Mouse (Mus musculus): ENCODE results near the gene Dnajb13. TPM values are rescaled to one million over a fixed set of nuclear protein-coding genes. Genes with fewer than 3 reads are reported as not detected.
A peak's percentile ranks its signal among the peaks of the same experiment; 100 is the strongest.

The Dnajb13 gene
- polyA plus RNA-seq, 1 experiment from 2014 or later: 0.37 TPM

- 1% methylated on average over 33 of the region's 33 CpGs for WGBS
- H3K27me3 ChIP-seq: no peaks in the 10 kb centered on the region
- peak; percentile 100 for ATAC-seq (ENCODE audit: low FRiP score, low read depth)
- peaks cover 22% of the 10 kb centered on the region for H3K36me3 ChIP-seq
- H3K27ac ChIP-seq (replicated peaks): peak within 1 kb of the TSS; percentile 76
- no peaks in the 10 kb centered on the region for H3K9me3 ChIP-seq
- peak within 1 kb of the TSS; percentile 74 for H3K9ac ChIP-seq (replicated peaks)
- peaks cover 12% of the 10 kb centered on the region for H3K4me1 ChIP-seq
- peak within 1 kb of the TSS; percentile 62 for H3K4me2 ChIP-seq (replicated peaks)
- peak within 1 kb of the TSS; percentile 68 for H3K4me3 ChIP-seq
These were observed 22.2 kb upstream of the Dnajb13 start, which contains the start of gene Coa4 for GRCm38 (mm10) chr7:100536804-100537518. Coa4 (plus strand) TSS chr7:100537071.

- 88% methylated on average over 2 of the region's 2 CpGs for WGBS
- H3K4me2 ChIP-seq (replicated peaks): peak overlapping the region; percentile 62
These were observed 21.1 kb upstream of the Dnajb13 start for GRCm38 (mm10) chr7:100535831-100536230.

GRCm38 (mm10) chr7:100534216-100534615, 19.5 kb upstream of the Dnajb13 start:
- no peak overlapping the region for H3K4me2 ChIP-seq (replicated peaks)
- ATAC-seq (ENCODE audit: low FRiP score, low read depth): no peak
- no peaks in the 10 kb centered on the region for H3K9me3 ChIP-seq
- no peaks in the 10 kb centered on the region for H3K27me3 ChIP-seq
- H3K36me3 ChIP-seq: peaks cover 6% of the 10 kb centered on the region
- no peak overlapping the region for H3K27ac ChIP-seq (replicated peaks)
- WGBS: 88% methylated on average over 3 of the region's 3 CpGs
- H3K4me1 ChIP-seq: peaks cover 12% of the 10 kb centered on the region
- H3K9ac ChIP-seq (replicated peaks): no peak overlapping the region
- H3K4me3 ChIP-seq: no peak overlapping the region

More at GRCm38 (mm10) chr7:100535831-100536230, 21.1 kb upstream of the Dnajb13 start:
- Histone ChIP-seq H3K4me1 (peaks cover 12% of the 10 kb centered on the region), H3K9ac (replicated peaks) (no peak overlapping the region), H3K9me3 (no peaks in the 10 kb centered on the region), H3K27ac (replicated peaks) (no peak overlapping the region), H3K36me3 (peaks cover 22% of the 10 kb centered on the region), H3K4me3 (0 out of 2 replicates have a peak overlapping the region, but pooled peaks have one; percentile 68), H3K27me3 (no peaks in the 10 kb centered on the region)
- no peak for ATAC-seq (ENCODE audit: low FRiP score, low read depth)

DNA sequence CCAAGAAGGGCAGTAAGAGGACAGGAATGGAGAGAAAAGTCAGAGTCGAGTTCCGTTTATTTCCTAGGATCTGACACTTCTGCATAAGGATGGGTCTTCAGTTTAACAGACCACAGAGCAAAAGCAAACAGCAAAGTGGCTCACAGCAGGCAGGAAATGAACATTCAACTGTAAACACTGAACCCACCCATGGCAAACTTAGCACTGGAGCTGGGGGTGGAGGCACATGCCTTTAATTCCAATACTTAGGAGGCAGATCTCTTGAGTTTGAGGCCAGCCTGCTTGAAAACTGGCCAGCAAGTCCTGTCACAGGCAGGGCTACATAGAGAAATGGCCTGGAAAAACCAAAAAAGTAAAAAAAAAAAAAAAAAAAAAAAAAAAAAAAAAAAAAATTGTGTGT, 18.7 kb upstream of the Dnajb13 start:
- no peak for ATAC-seq (ENCODE audit: low FRiP score, low read depth)
- Histone ChIP-seq H3K4me1 (peaks cover 12% of the 10 kb centered on the region), H3K27ac (replicated peaks) (no peak overlapping the region), H3K36me3 (no peaks in the 10 kb centered on the region), H3K27me3 (no peaks in the 10 kb centered on the region), H3K9me3 (no peaks in the 10 kb centered on the region), H3K4me2 (replicated peaks) (no peak overlapping the region), H3K9ac (replicated peaks) (no peak overlapping the region), H3K4me3 (no peak overlapping the region)
- WGBS: 71% methylated on average over 2 of the region's 2 CpGs

- H3K9me3 ChIP-seq: no peaks in the 10 kb centered on the region
- no peak overlapping the region for H3K4me3 ChIP-seq
- no peaks in the 10 kb centered on the region for H3K27me3 ChIP-seq
- H3K4me2 ChIP-seq (replicated peaks): no peak overlapping the region
- H3K9ac ChIP-seq (replicated peaks): no peak overlapping the region
- H3K4me1 ChIP-seq: no peaks in the 10 kb centered on the region
- 88% methylated on average over 5 of the region's 5 CpGs for WGBS
- no peak overlapping the region for H3K27ac ChIP-seq (replicated peaks)
- no peaks in the 10 kb centered on the region for H3K36me3 ChIP-seq
- ATAC-seq (ENCODE audit: low FRiP score, low read depth): no peak
These were observed 16.0 kb upstream of the Dnajb13 start for GRCm38 (mm10) chr7:100530766-100531165.

- no peak overlapping the region for H3K4me2 ChIP-seq (replicated peaks)
- no peak overlapping the region for H3K4me3 ChIP-seq
- H3K27ac ChIP-seq (replicated peaks): no peak overlapping the region
- no peaks in the 10 kb centered on the region for H3K36me3 ChIP-seq
- H3K9me3 ChIP-seq: no peaks in the 10 kb centered on the region
- H3K27me3 ChIP-seq: no peaks in the 10 kb centered on the region
- H3K4me1 ChIP-seq: no peaks in the 10 kb centered on the region
- no peak for ATAC-seq (ENCODE audit: low FRiP score, low read depth)
- 78% methylated on average over 8 of the region's 8 CpGs for WGBS
- H3K9ac ChIP-seq (replicated peaks): no peak overlapping the region
These were observed 9.9 kb upstream of the Dnajb13 start for GRCm38 (mm10) chr7:100524669-100525068.

DNA sequence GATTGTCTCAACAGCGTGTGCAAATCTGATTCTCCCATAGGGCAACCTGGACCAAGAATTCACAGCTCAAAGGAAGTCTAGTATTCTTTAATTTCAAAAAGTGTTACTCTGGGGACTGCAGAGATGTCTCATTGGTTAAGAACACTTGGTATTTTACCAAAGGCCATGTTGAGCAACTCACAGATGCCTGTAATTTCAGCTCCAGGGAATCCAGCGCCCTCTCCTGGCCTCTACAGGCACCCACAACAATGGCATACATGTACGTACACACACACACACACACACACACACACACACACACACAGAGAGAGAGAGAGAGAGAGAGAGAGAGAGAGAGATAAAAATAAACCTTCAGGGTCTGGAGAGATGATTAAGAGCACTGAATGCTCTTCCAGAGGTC, 7.5 kb upstream of the Dnajb13 start:
- Histone ChIP-seq H3K9ac (replicated peaks) (no peak overlapping the region), H3K27me3 (no peaks in the 10 kb centered on the region), H3K4me3 (no peak overlapping the region), H3K36me3 (no peaks in the 10 kb centered on the region), H3K4me1 (no peaks in the 10 kb centered on the region), H3K27ac (replicated peaks) (no peak overlapping the region), H3K9me3 (no peaks in the 10 kb centered on the region), H3K4me2 (replicated peaks) (no peak overlapping the region)
- no peak for ATAC-seq (ENCODE audit: low FRiP score, low read depth)
- WGBS: 69% methylated on average over 3 of the region's 3 CpGs

GRCm38 (mm10) chr7:100520663-100521285, 6.0 kb upstream of the Dnajb13 start:
- 0 out of 2 replicates have a peak, but pooled peaks have one; percentile 47 for ATAC-seq (ENCODE audit: low FRiP score, low read depth)
- no peak overlapping the region for H3K4me2 ChIP-seq (replicated peaks)
- H3K27ac ChIP-seq (replicated peaks): no peak overlapping the region
- 22% methylated on average over 10 of the region's 10 CpGs for WGBS
- H3K9ac ChIP-seq (replicated peaks): no peak overlapping the region
- H3K4me3 ChIP-seq: no peak overlapping the region
- no peaks in the 10 kb centered on the region for H3K36me3 ChIP-seq
- H3K27me3 ChIP-seq: no peaks in the 10 kb centered on the region
- no peaks in the 10 kb centered on the region for H3K4me1 ChIP-seq
- no peaks in the 10 kb centered on the region for H3K9me3 ChIP-seq

DNA sequence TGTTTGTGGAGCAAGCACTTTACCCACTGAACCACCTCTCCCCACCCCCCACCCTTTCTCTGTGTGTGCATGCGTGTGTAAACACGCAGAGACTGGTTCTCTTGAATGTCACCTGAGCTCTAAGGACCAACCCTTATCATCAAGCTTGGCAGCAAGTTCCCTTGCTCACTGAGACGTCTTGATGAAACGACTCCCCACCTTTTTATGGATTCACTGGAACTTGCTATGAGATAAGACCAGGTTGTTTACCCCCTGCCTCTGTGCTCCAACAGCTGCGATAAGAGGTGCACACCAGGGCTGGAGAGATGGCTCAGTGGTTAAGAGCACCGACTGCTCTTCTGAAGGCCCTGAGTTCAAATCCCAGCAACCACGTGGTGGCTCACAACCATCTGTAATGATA, 5.4 kb upstream of the Dnajb13 start:
- Histone ChIP-seq H3K9me3 (no peaks in the 10 kb centered on the region), H3K4me3 (no peak overlapping the region), H3K27me3 (no peaks in the 10 kb centered on the region), H3K27ac (replicated peaks) (no peak overlapping the region), H3K9ac (replicated peaks) (no peak overlapping the region), H3K36me3 (no peaks in the 10 kb centered on the region), H3K4me2 (replicated peaks) (no peak overlapping the region), H3K4me1 (no peaks in the 10 kb centered on the region)
- 70% methylated on average over 7 of the region's 7 CpGs for WGBS
- no peak for ATAC-seq (ENCODE audit: low FRiP score, low read depth)

- H3K9me3 ChIP-seq: no peaks in the 10 kb centered on the region
- H3K4me1 ChIP-seq: no peaks in the 10 kb centered on the region
- no peak for ATAC-seq (ENCODE audit: low FRiP score, low read depth)
- no peak overlapping the region for H3K27ac ChIP-seq (replicated peaks)
- no peaks in the 10 kb centered on the region for H3K36me3 ChIP-seq
- H3K4me3 ChIP-seq: no peak overlapping the region
- peaks cover 2% of the 10 kb centered on the region; the same call in 1 of the 2 replicates for H3K27me3 ChIP-seq
- H3K9ac ChIP-seq (replicated peaks): no peak overlapping the region
- WGBS: 89% methylated on average over 8 of the region's 8 CpGs
- no peak overlapping the region for H3K4me2 ChIP-seq (replicated peaks)
These were observed 3.2 kb downstream of the Dnajb13 start for GRCm38 (mm10) chr7:100511602-100512001.

DNA sequence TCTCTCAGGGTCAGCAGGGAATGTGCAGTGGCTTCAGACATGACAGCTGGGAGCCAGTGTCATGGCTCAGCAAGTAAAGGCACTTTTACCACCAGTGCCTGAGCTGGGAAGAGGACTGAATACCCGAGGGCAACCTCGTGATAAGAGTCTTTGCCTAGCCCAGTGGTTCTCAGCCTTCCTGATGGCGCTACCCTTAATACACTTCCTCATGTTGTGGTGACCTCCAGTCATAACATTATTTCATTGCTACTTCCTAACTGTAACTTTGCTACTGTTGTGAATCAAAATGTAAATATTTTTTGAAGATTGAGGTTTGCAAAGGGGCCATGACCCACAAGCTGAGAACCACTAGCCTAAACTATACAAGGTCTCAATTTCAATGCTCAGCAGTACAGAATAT, 6.1 kb downstream of the Dnajb13 start:
- 79% methylated on average over 3 of the region's 3 CpGs for WGBS
- Histone ChIP-seq H3K4me1 (no peaks in the 10 kb centered on the region), H3K9me3 (no peaks in the 10 kb centered on the region), H3K9ac (replicated peaks) (no peak overlapping the region), H3K4me3 (no peak overlapping the region), H3K27me3 (peaks cover 2% of the 10 kb centered on the region; the same call in 1 of the 2 replicates), H3K27ac (replicated peaks) (no peak overlapping the region), H3K4me2 (replicated peaks) (no peak overlapping the region), H3K36me3 (no peaks in the 10 kb centered on the region)
- no peak for ATAC-seq (ENCODE audit: low FRiP score, low read depth)

DNA sequence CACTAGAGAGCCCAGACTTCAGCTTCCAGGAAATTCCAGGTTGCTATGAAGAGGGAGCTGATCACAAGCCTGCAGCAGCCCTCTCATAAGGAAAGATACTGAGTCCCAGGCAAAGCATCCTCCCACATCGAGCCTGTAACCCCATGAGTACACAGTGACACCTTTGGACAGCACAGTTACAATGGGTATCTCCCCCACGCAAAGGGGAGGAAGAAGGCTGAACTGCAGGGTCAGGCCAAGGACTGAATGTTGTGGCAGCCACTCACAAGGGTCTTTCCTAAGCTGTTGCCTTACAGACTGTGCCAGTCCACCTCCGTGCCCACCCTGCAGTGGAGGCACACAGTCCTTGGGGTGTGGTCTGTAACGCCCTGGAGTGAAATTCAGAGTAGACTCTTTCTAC, 8.3 kb downstream of the Dnajb13 start:
- no peak for ATAC-seq (ENCODE audit: low FRiP score, low read depth)
- H3K4me2 ChIP-seq (replicated peaks): no peak overlapping the region
- H3K27me3 ChIP-seq: 0 out of 2 replicates have a peak, but pooled peaks cover 2% of the 10 kb centered on the region
- no peaks in the 10 kb centered on the region for H3K4me1 ChIP-seq
- no peak overlapping the region for H3K4me3 ChIP-seq
- H3K36me3 ChIP-seq: no peaks in the 10 kb centered on the region
- 77% methylated on average over 4 of the region's 4 CpGs for WGBS
- no peak overlapping the region for H3K9ac ChIP-seq (replicated peaks)
- no peaks in the 10 kb centered on the region for H3K9me3 ChIP-seq
- no peak overlapping the region for H3K27ac ChIP-seq (replicated peaks)

All from midbrain, embryonic 12.5 days (tissue).